Mouse (Mus musculus) Muller cell, postnatal 12 days (primary cell): ENCODE measurements at regions not wholly inside any gene's neighbourhood (a gene's known extent, or its start where the extent isn't known, plus 50 kb on each side); places are given as distances from the start of the nearest gene placed in this dataset.
A peak's percentile ranks its signal among the peaks of the same experiment; 100 is the strongest.

Source experiments
- DNase-seq: peaks from one replicate; pipeline ENCODE4 v3.0.0-alpha.2; 2015; ENCODE audit errors: inconsistent ontology term

- DNase-seq: no peak
Observed at GRCm38 (mm10) chr5:58705561-58705960, 987.8 kb downstream of the Pcdh7 start.

- peak; percentile 71 for DNase-seq
Observed at GRCm38 (mm10) chr5:58712381-58712780, 994.6 kb downstream of the Pcdh7 start.

GRCm38 (mm10) chr5:58733366-58733765 lies 1015.6 kb downstream of the Pcdh7 start:
- no peak for DNase-seq

- no peak for DNase-seq
Observed at GRCm38 (mm10) chr5:58733961-58734360, 1016.2 kb downstream of the Pcdh7 start.

GRCm38 (mm10) chr5:58736610-58737009 lies 1018.8 kb downstream of the Pcdh7 start:
- peak; percentile 38 for DNase-seq

- DNase-seq: no peak
Observed at GRCm38 (mm10) chr5:58737264-58737883, 1019.6 kb downstream of the Pcdh7 start.

GRCm38 (mm10) chr5:58738041-58738440 lies 1020.3 kb downstream of the Pcdh7 start:
- no peak for DNase-seq

GRCm38 (mm10) chr5:58740759-58741158 lies 1023.0 kb downstream of the Pcdh7 start:
- peak; percentile 62 for DNase-seq

GRCm38 (mm10) chr5:58747684-58748083 lies 1029.9 kb downstream of the Pcdh7 start:
- peak; percentile 74 for DNase-seq

GRCm38 (mm10) chr5:58751777-58752176 lies 1034.0 kb downstream of the Pcdh7 start:
- no peak for DNase-seq
